Mouse (Mus musculus): ENCODE measurements around the gene Smco1.

Gene Smco1

GRCm38 (mm10) chr16:32312859-32313258 lies 41.6 kb downstream of the Smco1 start:
- DNase-seq, result peak; percentile 54

- peak; percentile 86 for DNase-seq
Measured at GRCm38 (mm10) chr16:32316601-32317000, 45.3 kb downstream of the Smco1 start.

- peak; percentile 88 for DNase-seq
Measured at GRCm38 (mm10) chr16:32323953-32324352, 52.7 kb downstream of the Smco1 start.
